Mouse (Mus musculus) layer of hippocampus, adult 11-12 months (tissue): ENCODE data around the gene Epn1.
A peak's percentile ranks its signal among the peaks of the same experiment; 100 is the strongest.
"Not testable (repeated sequence)": the region's sequence is repeated elsewhere in the genome, so short reads cannot be mapped to it uniquely, and the experiment has no call there.

Source experiments
- DNase-seq: peaks from one replicate; pipeline ENCODE4 v3.0.0; 2022; ENCODE audit warnings: low spot score

The Epn1 gene

GRCm38 (mm10) chr7:5059421-5059820 lies 20.6 kb upstream of the Epn1 start:
- DNase-seq: no peak

- DNase-seq: peak; percentile 84
These were observed 19.8 kb upstream of the Epn1 start for GRCm38 (mm10) chr7:5060239-5060731.

GRCm38 (mm10) chr7:5060944-5061773 lies 18.9 kb upstream of the Epn1 start:
- DNase-seq: peak; percentile 99

GRCm38 (mm10) chr7:5061774-5062359 lies 18.2 kb upstream of the Epn1 start, which contains the start of gene U2af2:
Gene U2af2 (plus strand): TSS chr7:5062143.
- DNase-seq: peak; percentile 93

- no peak for DNase-seq
These were observed 17.6 kb upstream of the Epn1 start for GRCm38 (mm10) chr7:5062360-5063001.

- DNase-seq: no peak
These were observed 15.1 kb upstream of the Epn1 start for GRCm38 (mm10) chr7:5064886-5065285.

GRCm38 (mm10) chr7:5073586-5073985 lies 6.4 kb upstream of the Epn1 start:
- no peak for DNase-seq

- no peak for DNase-seq
These were observed 5.1 kb upstream of the Epn1 start for GRCm38 (mm10) chr7:5074984-5075383.

- DNase-seq: no peak
These were observed 3.1 kb upstream of the Epn1 start for GRCm38 (mm10) chr7:5076931-5077330.

GRCm38 (mm10) chr7:5079365-5080009 lies 548 bp upstream of the Epn1 start:
- DNase-seq: not testable (repeated sequence)

GRCm38 (mm10) chr7:5080815-5081214 lies 780 bp downstream of the Epn1 start:
- no peak for DNase-seq

GRCm38 (mm10) chr7:5081241-5081640 lies 1.2 kb downstream of the Epn1 start:
- no peak for DNase-seq

GRCm38 (mm10) chr7:5081939-5082338 lies 1.9 kb downstream of the Epn1 start:
- no peak for DNase-seq

- no peak for DNase-seq
These were observed 3.5 kb downstream of the Epn1 start for GRCm38 (mm10) chr7:5083325-5084105.

GRCm38 (mm10) chr7:5085512-5085911 lies 5.5 kb downstream of the Epn1 start:
- no peak for DNase-seq

- DNase-seq: no peak
These were observed 6.9 kb downstream of the Epn1 start for GRCm38 (mm10) chr7:5086921-5087440.

GRCm38 (mm10) chr7:5087886-5088285 lies 7.9 kb downstream of the Epn1 start:
- DNase-seq: no peak

- no peak for DNase-seq
These were observed 9.8 kb downstream of the Epn1 start for GRCm38 (mm10) chr7:5089853-5090252.

GRCm38 (mm10) chr7:5091008-5091728 lies 11.1 kb downstream of the Epn1 start:
- DNase-seq: peak; percentile 62

GRCm38 (mm10) chr7:5092381-5092780 lies 12.3 kb downstream of the Epn1 start:
- DNase-seq: no peak
